Mouse (Mus musculus): ENCODE data around the gene Rpl11. TPM values are rescaled to one million over a fixed set of nuclear protein-coding genes. Genes with fewer than 3 reads are reported as not detected.

The Rpl11 gene
- polyA plus RNA-seq, 1 experiment from 2014 or later: 467 TPM

DNA sequence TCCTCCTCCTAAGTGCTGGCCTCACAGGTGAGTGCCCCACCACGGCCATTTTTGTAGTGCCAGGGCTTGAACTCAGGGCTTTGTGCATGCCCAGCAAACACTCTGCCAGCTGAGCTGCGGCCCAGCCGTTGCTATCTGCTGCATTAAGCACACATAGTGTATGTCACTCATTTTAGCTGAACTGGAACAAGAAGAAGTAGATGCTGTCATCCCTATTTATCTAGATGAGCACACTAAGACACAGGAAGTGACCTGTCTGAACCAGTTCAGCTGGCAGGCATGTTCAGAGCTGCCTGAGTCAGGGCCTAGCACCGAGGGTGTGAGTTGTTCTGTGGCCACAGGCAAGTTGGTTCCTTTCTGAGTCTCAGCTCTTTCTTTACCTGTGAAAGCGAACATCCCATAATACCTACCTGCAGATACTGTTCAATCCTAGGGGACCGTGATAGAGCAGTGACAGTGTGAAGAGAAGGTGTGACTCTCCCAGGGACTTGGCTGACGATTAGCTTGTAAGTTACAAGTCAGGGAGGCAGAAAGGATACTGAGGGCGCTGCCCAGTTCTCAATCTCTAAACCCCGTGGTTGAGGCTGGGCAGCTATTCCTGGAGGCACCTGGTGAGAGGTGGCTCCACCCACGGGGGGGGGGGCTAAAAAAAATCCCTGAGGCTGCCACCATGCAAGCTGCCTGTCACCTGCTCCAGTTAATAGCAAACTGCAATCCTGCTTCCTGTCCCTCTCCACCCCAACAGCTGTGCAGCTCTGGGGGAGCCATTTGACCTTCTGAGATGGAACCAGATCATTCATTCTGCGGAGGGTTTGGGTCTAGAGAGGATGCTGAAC, 36.7 kb upstream of the Rpl11 start:
- Histone ChIP-seq H3K27ac (ENCODE audit: low read length) (peak overlapping the region; percentile 21; the same call in 1 of the 2 replicates), H3K36me3 (ENCODE audit: control insufficient read depth, insufficient read depth, low read length) (no peaks in the 10 kb centered on the region)
- peak; percentile 47 for ATAC-seq

DNA sequence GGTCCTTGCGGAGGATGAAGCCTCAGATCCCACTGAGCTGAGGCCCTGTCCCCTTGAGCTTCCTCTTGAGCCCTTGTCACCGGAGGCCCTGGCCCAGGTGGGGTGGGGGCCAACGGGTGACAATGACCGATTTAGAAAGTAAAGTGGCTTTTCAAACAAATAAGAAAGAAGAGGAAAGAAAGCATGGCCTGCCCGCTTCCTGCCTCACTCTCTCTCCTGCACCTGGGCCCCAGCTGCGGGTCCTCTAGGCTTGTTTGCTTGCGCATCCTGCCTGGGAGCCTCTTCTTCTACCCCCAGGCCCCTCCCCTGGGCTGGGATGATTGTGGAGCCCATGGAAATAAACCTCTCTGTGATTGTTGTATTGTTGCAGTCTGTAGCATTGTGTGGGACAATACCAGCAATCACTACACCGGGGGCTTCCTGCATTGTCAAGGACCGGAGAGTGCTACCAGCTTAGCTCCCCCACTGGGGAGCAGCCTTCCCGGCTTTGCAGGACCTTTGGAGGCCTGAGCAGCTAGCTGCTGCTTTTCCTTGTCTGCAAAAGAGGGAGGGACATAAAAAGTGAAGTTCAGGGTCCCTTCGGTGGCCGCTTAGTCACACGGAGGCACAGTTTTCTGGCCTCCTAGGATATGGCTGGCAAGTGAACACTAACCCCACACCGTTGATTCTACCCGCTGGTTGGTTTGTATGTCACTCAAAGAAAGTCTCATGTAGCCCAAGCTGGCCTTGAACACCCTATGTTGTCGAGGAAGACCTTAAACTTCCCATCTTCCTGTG, 35.9 kb upstream of the Rpl11 start:
- Histone ChIP-seq H3K4me2 (ENCODE audit: low read depth, low read length) (no peak overlapping the region), H3K27ac (ENCODE audit: low read length) (peak overlapping the region; percentile 14; the same call in 1 of the 2 replicates), H3K9ac (ENCODE audit: low read depth, low read length) (no peak overlapping the region), H3K9me3 (ENCODE audit: control insufficient read depth, low read length) (peaks cover 3% of the 10 kb centered on the region), H3K27me3 (replicated peaks; ENCODE audit: control insufficient read depth, insufficient read depth, low read length) (no peaks in the 10 kb centered on the region), H3K4me3 (ENCODE audit: low read length) (no peak overlapping the region), H3K36me3 (ENCODE audit: control insufficient read depth, insufficient read depth, low read length) (no peaks in the 10 kb centered on the region), H3K4me1 (ENCODE audit: control insufficient read depth, insufficient read depth, low read length) (peaks cover 11% of the 10 kb centered on the region)
- 44% methylated on average over 16 of the region's 16 CpGs for WGBS
- ATAC-seq: peak; percentile 26; the same call in 1 of the 2 replicates

More for the DNA sequence above, 36.7 kb upstream of the Rpl11 start:
- Histone ChIP-seq H3K9me3 (ENCODE audit: control insufficient read depth, low read length) (peaks cover 3% of the 10 kb centered on the region), H3K9ac (ENCODE audit: low read depth, low read length) (no peak overlapping the region), H3K4me3 (ENCODE audit: low read length) (no peak overlapping the region), H3K4me1 (ENCODE audit: control insufficient read depth, insufficient read depth, low read length) (peaks cover 11% of the 10 kb centered on the region), H3K4me2 (ENCODE audit: low read depth, low read length) (no peak overlapping the region), H3K27me3 (replicated peaks; ENCODE audit: control insufficient read depth, insufficient read depth, low read length) (no peaks in the 10 kb centered on the region)
- WGBS: 56% methylated on average over 11 of the region's 11 CpGs

DNA sequence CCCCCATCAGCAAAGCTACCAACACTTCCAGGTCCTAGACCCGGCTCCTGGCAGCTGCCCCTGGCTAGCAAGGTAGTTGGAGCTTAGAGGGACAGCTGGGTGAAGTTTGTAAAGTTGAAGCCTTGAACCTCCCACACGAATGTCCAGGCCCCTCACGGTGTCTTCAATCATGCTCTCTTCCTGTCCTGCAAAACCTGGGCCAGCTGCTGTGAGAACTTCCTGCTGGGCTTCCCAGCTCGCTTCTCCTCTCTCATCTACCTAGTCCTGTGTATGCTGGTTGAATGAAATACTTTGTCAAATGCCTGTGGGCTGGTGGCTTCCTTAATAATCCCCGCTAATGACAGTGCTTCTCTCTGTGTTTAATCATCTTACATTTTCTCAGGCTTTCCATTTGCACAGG, 35.1 kb upstream of the Rpl11 start:
- 66% methylated on average over 5 of the region's 5 CpGs for WGBS
- H3K4me1 ChIP-seq (ENCODE audit: control insufficient read depth, insufficient read depth, low read length): peaks cover 11% of the 10 kb centered on the region
- no peaks in the 10 kb centered on the region for H3K36me3 ChIP-seq (ENCODE audit: control insufficient read depth, insufficient read depth, low read length)
- no peak overlapping the region for H3K4me2 ChIP-seq (ENCODE audit: low read depth, low read length)
- no peaks in the 10 kb centered on the region for H3K27me3 ChIP-seq (replicated peaks; ENCODE audit: control insufficient read depth, insufficient read depth, low read length)
- no peak for ATAC-seq
- no peak overlapping the region for H3K4me3 ChIP-seq (ENCODE audit: low read length)
- H3K9ac ChIP-seq (ENCODE audit: low read depth, low read length): no peak overlapping the region
- H3K27ac ChIP-seq (ENCODE audit: low read length): no peak overlapping the region
- H3K9me3 ChIP-seq (ENCODE audit: control insufficient read depth, low read length): peaks cover 3% of the 10 kb centered on the region

DNA sequence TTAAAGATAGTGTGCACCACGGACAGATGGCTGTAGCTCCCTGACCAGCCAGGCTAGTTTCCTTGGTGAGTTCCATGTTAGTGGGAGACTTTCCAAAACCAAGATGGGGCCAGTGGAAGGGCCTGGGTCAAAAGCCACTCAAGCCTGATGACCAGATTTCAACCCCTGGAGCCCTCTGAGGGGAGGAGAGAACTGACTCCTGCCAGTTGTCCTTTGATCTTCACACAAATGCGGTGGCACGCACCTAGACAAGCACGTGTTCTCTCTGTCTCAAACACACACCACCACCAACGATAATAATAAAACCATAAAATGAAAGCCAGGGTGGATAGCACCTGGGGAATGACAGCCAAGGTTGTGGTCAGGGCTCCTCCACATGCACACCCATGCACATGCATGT, 34.0 kb upstream of the Rpl11 start:
- 74% methylated on average over 5 of the region's 5 CpGs for WGBS
- Histone ChIP-seq H3K4me1 (ENCODE audit: control insufficient read depth, insufficient read depth, low read length) (peaks cover 11% of the 10 kb centered on the region), H3K27me3 (replicated peaks; ENCODE audit: control insufficient read depth, insufficient read depth, low read length) (no peaks in the 10 kb centered on the region), H3K4me3 (ENCODE audit: low read length) (no peak overlapping the region), H3K27ac (ENCODE audit: low read length) (no peak overlapping the region), H3K4me2 (ENCODE audit: low read depth, low read length) (no peak overlapping the region), H3K9ac (ENCODE audit: low read depth, low read length) (no peak overlapping the region), H3K36me3 (ENCODE audit: control insufficient read depth, insufficient read depth, low read length) (no peaks in the 10 kb centered on the region), H3K9me3 (ENCODE audit: control insufficient read depth, low read length) (peaks cover 3% of the 10 kb centered on the region)
- ATAC-seq: no peak

DNA sequence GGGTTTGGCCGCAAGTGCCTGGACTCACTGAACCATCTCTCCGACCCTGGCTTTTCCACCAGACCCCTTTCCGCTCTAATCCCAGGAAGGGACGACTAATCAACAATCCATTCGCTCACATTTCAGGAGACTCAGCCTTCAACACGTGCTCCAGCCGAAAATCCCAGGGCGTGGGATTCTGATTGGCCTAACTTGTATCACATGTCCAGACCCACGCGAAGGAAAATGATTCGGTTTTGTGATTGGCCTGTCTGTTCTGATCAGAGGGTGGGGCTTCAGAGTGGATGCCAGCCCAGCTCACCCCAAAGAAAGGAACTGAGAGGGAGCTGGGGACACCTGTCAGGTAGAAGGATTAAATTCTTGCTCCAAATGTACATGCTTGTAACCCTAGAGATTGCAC, 31.6 kb upstream of the Rpl11 start:
- no peak for ATAC-seq

DNA sequence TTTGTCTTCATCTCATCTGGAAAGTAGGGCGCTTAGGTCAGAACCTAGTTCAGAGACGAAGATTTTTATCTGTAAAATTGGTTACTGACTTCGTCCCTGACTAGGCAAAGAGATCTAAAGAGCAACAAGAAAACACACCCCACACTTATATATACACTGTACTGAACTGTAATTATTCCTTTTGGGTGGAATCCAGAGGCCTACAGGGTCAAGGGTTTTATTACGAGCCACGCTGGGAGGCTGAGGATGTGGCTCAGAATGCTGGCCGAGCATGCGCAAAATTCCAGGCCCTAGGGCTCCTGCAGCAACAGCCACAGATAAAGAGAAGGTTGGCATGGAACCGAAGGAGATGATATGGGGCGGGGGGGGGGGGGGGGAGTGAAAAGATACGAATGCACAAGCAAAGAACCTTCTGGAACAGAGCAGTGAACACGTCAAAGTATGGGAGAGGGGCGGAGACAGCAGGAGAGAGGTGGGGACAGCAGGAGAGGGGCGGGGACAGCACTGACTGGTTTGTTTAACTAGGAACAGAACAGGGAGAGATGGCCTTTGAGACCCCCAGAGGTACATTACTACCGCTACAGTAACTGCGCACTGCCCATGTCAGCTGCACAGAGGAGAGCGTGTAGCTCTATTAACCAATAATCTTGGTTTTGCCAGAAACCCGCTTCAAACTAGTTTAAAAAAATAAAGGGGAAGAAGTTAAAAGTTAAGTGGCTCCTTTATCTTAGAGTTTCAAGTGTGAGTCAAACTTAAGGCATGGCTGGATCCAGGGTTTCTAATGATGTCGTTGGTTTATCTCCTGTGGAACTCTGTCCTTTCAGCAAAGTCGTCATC, 30.3 kb upstream of the Rpl11 start:
- no peaks in the 10 kb centered on the region for H3K36me3 ChIP-seq (ENCODE audit: control insufficient read depth, insufficient read depth, low read length)
- no peak for ATAC-seq
- H3K9me3 ChIP-seq (ENCODE audit: control insufficient read depth, low read length): no peaks in the 10 kb centered on the region
- H3K4me3 ChIP-seq (ENCODE audit: low read length): no peak overlapping the region
- H3K4me2 ChIP-seq (ENCODE audit: low read depth, low read length): no peak overlapping the region
- H3K4me1 ChIP-seq (ENCODE audit: control insufficient read depth, insufficient read depth, low read length): 0 out of 2 replicates have a peak, but pooled peaks cover 5% of the 10 kb centered on the region
- no peak overlapping the region for H3K9ac ChIP-seq (ENCODE audit: low read depth, low read length)
- no peak overlapping the region for H3K27ac ChIP-seq (ENCODE audit: low read length)
- peaks cover 12% of the 10 kb centered on the region; the same call in 1 of the 2 replicates for H3K27me3 ChIP-seq (replicated peaks; ENCODE audit: control insufficient read depth, insufficient read depth, low read length)
- 66% methylated on average over 19 of the region's 19 CpGs for WGBS

More for the DNA sequence above, 31.6 kb upstream of the Rpl11 start:
- H3K4me3 ChIP-seq (ENCODE audit: low read length): no peak overlapping the region
- H3K4me2 ChIP-seq (ENCODE audit: low read depth, low read length): no peak overlapping the region
- H3K36me3 ChIP-seq (ENCODE audit: control insufficient read depth, insufficient read depth, low read length): no peaks in the 10 kb centered on the region
- no peaks in the 10 kb centered on the region for H3K9me3 ChIP-seq (ENCODE audit: control insufficient read depth, low read length)
- H3K27ac ChIP-seq (ENCODE audit: low read length): no peak overlapping the region
- peaks cover 12% of the 10 kb centered on the region; the same call in 1 of the 2 replicates for H3K27me3 ChIP-seq (replicated peaks; ENCODE audit: control insufficient read depth, insufficient read depth, low read length)
- H3K4me1 ChIP-seq (ENCODE audit: control insufficient read depth, insufficient read depth, low read length): peaks cover 15% of the 10 kb centered on the region
- 93% methylated on average over 11 of the region's 11 CpGs for WGBS
- H3K9ac ChIP-seq (ENCODE audit: low read depth, low read length): no peak overlapping the region

DNA sequence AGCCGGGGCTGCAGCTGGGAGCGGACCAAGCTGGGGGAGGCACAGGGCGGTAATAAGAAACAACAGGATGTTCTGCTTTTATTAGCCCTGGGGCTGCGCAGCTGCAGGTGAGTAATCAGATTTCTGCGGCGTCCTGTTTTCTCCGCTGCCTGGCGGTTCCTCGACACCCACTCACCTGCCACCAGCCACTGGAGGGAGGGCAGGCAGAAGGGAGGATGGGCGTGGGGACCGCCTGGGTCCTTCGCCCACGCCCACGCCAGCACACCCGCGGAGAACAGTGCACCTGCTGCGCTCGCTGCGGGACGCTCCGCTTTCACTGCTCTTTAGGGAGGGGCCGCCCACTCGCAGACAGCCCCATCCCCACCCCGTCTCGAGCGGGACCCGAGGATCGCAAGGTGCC, 28.5 kb upstream of the Rpl11 start:
- no peak overlapping the region for H3K27ac ChIP-seq (ENCODE audit: low read length)
- peak overlapping the region; percentile 65 for H3K4me2 ChIP-seq (ENCODE audit: low read depth, low read length)
- peak overlapping the region; percentile 55 for H3K9ac ChIP-seq (ENCODE audit: low read depth, low read length)
- H3K4me1 ChIP-seq (ENCODE audit: control insufficient read depth, insufficient read depth, low read length): 0 out of 2 replicates have a peak, but pooled peaks cover 5% of the 10 kb centered on the region
- H3K4me3 ChIP-seq (ENCODE audit: low read length): peak overlapping the region; percentile 36
- no peaks in the 10 kb centered on the region for H3K36me3 ChIP-seq (ENCODE audit: control insufficient read depth, insufficient read depth, low read length)
- H3K27me3 ChIP-seq (replicated peaks; ENCODE audit: control insufficient read depth, insufficient read depth, low read length): peaks cover 12% of the 10 kb centered on the region; the same call in 1 of the 2 replicates
- no peaks in the 10 kb centered on the region for H3K9me3 ChIP-seq (ENCODE audit: control insufficient read depth, low read length)
- peak; percentile 49; the same call in 1 of the 2 replicates for ATAC-seq
- 4% methylated on average over 28 of the region's 28 CpGs for WGBS

DNA sequence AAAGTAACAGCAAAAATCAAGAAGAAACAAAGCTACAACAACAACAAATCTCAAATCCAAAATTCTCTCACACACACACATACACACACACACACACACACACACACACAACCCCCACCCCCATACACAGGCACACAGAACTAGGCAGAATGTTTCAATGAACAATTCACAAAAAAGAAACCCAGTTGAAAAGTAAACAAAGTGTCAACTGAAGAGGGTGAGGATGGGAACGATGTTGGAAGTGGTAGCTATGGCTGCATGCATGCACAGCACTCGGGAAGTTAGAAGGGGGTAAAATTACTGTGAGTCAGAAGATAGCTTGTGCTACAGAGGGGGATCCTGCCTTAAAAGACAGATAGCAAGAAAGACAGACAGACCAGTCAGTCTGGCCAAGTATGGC, 25.4 kb upstream of the Rpl11 start:
- ATAC-seq: no peak
- Histone ChIP-seq H3K27me3 (replicated peaks; ENCODE audit: control insufficient read depth, insufficient read depth, low read length) (peaks cover 12% of the 10 kb centered on the region; the same call in 1 of the 2 replicates), H3K4me3 (ENCODE audit: low read length) (no peak overlapping the region), H3K27ac (ENCODE audit: low read length) (no peak overlapping the region), H3K9ac (ENCODE audit: low read depth, low read length) (no peak overlapping the region), H3K4me1 (ENCODE audit: control insufficient read depth, insufficient read depth, low read length) (0 out of 2 replicates have a peak, but pooled peaks cover 5% of the 10 kb centered on the region), H3K36me3 (ENCODE audit: control insufficient read depth, insufficient read depth, low read length) (no peaks in the 10 kb centered on the region), H3K4me2 (ENCODE audit: low read depth, low read length) (no peak overlapping the region), H3K9me3 (ENCODE audit: control insufficient read depth, low read length) (no peaks in the 10 kb centered on the region)
- WGBS: 26% methylated on average over 2 of the region's 2 CpGs
